Mouse (Mus musculus): ENCODE data around the gene Rfx4.
A peak's percentile ranks its signal among the peaks of the same experiment; 100 is the strongest.

Rfx4 gene

DNA sequence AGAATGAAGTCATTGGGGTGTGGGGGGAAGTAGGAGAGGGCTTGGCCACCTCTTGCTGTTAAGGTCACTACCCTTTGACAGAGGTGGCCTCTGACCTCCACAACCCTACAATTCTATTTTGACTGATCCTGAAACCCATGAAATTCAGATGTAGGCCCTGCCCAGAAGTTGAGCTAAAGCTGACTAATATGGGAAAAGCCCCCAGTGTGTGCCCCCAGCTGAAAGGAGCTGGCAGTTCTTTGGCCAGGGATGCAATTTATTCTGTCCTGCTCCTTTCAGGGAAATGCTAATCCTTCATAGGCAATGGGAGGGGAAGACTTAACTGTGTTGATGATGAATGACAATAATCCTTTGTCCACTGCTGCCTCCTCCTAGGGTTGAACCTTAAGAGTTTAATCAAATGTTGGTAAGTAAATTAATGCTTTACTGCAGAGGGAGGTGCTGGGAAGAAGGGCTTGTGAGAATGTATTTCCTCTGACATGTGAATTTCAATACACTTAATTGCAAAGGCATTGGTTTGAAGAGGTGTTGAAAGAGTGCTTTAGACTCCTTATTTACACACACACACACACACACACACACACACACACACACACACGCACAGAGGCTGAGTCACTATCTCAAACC is 155.0 kb downstream of the Rfx4 start:
- no peak for DNase-seq (ENCODE audit: low read depth)

DNA sequence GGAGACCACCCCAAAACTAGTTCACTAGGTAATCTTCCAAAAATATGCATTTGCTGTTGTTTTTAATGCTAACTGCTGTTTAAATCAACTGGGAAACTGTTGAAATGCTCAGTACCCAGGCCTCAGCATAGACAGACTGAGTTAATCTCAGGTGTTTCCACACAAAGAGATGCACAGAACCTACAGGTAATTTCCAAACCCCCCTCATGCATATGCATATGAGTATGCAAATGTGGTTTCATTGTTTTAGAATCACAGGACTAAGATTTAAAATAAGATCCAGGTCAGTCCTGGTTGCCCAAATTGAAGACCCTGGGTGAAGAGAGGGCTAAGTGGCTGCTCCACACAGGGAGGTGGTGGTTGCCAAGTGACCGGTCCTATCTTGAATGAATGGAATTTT is 157.3 kb downstream of the Rfx4 start:
- DNase-seq (ENCODE audit: low read depth), result no peak

DNA sequence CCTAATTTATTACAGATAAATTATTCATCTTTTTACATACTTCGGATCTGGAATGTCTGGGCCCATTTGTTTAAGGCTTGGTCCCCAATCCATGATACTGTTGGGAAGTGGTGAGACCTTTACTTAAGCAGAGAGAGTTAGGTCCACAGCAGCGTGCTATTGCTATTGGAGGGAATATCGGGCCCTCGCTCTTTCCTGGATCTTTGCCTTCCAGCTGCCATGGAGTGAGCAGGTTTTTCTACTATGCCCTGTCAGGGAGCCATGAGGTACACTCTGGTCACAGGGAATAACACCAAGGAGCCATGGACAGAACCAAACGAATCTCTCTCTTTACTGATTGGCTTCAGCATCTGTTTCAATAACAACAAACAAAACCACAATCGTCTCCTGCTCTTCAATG is 159.6 kb downstream of the Rfx4 start:
- no peak for DNase-seq (ENCODE audit: low read depth)

DNA sequence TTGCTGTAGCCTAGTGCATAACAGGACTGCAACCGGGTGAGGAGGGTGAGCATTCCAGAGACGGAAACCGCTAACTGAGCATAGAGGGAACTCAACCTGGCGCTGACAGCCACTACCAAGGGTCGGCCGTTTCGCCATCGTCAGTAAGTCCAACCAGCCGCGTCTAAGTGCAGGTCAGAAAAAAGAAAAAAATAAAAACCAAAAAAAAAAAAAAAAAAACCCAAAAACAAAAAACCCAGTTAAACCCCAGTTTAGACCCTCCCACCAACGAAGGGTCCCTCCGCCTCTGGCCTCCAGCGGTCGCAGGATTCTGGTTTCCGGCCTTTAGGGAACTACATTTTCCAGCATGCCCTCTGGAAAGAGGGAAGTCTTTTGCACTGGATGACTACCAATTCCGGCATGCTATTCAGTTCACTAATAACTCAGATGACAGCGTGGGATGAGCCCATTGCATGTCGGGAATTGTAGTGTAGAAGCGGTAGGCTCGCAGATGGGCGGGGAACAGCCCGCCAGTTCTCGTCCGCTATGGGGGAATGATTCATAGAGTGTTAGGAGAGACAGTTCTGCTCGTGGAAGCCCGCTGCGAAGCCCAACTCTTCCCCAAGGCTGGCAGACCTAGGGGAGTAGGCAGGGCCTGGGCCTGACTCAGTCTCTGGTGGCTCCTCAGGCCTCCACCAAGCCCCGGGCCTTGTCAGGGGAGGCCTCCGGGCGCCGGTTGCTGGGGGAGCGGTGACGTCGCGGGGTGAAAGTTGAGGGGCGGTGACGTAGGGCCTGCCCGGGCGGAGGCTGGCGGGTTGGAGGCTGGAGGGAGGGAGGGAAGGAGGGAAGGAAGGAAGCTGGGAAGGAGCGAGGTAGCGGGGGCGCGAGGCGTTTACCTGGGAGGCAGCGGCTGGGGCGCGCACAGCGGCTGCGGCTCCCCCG is 161.2 kb downstream of the Rfx4 start, which contains the start of gene Ric8b:
Gene Ric8b (plus strand): TSS at position 807 of the 921 bp plus-strand sequence.
- peak; percentile 91 for DNase-seq (ENCODE audit: low read depth)

DNA sequence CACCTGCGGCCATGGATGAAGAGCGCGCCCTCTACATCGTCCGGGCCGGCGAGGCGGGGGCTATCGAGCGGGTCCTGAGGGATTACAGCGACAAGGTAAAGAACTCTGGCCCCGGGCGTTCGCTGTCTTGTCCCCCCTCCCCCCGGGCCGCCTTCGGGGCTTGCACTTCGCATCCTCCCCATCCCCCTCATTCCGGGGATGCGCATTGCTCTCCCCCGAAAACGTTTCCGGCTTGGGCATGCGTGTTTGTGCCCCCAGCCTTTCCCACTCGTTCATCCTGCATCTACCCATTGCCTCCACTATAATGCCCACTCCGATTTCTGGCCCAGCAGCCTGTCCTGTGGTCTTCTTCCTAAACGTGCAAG is 161.9 kb downstream of the Rfx4 start:
- DNase-seq (ENCODE audit: low read depth), result peak; percentile 14

DNA sequence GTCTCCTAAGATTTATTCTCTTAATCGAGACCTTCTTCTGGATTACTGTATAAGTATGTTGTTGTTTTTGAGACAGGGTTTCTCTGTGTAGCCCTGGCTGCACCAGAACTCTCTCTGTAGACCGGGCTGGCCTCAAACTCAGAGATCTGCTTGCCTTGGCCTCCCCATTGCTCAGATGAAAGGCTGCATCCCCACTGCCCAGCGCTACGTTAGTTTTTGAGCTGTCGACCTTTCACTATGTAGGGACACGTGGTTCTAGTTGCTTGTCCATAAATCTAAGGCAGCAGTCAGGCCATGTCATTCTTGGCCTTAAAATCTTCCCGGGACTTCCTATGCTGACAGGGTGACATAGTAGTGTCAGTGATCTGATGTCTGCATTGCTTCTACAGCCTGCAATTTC is 170.5 kb downstream of the Rfx4 start:
- DNase-seq (ENCODE audit: low read depth), result no peak

DNA sequence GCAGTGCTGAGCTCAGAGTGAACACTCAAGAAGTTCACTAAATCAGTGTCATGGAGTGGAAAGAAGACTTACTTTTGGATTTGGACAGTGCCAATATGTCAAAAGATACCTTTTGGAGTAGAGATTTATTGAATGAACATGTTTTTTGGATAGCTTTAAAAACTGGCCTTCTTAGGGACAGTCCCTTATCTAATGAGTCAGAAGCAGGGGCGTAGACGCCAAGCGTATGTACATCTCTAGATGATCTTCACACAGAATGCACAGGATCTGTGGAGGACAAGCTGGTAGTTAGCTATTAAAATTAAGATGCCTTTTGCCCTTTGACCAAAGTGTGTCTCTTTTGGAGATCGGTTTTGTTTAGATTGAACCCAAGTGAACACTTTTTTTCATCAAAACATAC is 171.0 kb downstream of the Rfx4 start:
- no peak for DNase-seq (ENCODE audit: low read depth)

DNA sequence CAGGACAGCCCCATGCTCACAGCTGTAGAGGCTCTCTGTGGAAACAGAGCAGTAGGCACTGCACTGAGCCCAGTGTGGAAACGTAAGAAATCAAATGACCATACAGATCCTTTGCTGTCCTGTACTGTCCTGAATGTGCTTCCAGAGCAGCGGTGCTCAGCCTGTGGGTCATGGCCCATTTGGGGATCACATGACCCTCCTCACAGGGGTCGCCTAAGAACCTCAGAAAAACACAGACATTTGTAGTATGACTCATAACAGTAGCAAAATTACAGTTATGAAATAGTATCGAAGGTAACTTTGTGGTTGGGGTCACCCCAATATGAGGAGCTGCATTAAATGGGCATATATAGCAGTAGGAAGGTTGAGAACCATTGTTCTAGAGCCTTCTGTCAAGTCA is 172.6 kb downstream of the Rfx4 start:
- no peak for DNase-seq (ENCODE audit: low read depth)

DNA sequence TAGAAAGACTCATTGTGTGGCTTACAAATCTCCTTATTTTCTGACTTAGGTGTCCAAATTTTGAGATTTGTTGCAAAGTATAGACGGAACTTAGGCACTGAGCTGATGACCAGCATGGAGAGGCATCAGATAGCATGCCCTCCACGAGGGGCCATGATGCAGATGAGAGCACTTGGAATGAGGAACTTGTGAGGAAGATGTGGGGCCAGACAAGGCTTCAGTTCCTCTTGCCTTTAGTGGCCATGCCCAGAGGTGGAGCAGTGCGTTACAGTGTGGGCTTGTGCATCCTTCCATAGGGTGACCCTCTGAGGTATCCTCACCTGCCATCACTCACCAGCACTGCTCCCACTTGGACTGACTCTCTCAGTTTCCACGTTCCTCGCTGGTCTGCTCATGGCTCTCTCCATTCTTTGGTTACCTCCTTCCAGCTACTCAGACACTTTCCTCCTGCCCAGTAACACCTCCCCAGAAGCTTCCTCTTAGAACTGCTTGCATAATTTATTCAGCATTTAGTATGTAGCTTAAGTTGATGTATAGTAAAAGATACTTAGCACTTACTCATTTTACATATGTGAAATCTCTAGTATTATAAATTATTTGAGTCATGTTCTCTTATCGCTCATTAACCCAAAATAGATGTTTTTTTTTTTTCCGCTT is 179.8 kb downstream of the Rfx4 start:
- DNase-seq (ENCODE audit: low read depth), result no peak

DNA sequence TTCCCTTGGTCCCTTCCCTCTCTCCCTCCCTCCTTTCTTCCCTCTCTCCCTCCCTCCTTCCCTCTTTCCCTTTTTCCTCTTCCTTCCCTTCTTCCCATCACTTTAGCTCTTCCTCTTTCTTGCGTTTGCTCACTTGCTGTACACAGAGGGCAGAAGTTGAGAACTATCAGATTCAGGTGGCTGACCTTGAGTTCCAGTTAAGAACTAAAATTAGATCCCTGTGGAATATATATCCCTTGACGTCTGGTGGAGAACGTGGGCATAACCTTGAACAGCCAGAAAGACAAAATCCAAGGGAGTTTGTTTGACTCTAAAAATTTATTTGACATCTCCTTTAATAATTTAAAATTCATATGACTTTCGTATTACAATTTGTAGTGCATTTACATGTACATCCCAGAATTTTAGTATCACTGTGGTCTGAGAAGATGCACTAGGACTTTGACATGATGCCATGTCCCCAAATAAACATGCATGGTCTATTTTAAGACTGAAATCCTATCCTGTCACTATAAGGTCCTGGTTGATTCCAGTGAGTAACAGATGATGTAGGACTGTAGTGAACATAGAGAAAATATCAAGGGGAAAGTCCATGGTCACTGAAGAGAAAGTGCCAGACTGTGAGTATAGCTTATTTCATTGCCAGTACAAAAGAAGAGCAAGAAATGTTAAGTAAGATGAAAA is 181.1 kb downstream of the Rfx4 start:
- no peak for DNase-seq (ENCODE audit: low read depth)

DNA sequence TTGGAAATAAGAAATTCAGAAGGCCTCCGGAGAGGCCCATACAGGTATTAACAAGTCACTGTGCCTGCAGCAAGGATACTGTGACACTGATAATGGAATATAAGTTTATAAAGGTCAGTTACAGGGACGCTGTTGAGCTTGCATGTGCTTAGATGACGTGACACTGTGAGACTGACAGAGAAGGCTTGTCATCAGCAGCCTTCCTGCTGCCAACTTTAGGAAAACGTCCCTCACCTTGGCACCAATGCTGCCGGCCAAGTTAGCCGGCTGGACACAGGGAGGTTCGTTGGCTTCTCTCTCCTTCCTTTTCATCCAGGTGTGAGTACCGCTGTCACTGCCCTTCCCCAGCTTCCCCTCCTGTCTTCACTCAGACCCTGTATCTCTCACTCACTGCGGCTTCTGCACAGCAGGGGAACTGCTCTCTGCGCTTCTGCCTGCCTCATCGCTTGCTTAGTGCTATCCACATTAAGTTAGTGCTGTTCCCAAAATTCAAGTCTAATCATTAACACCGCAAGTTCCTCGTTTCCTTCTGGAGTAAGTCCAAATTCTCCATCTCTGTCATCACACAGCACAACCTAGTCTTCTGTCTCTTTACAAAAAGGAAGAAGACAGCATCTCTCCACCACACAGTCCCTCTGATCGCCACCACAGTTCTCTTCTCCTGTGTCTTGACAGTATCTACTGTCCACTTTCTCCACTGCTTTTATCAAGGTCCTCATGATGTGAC is 182.4 kb downstream of the Rfx4 start:
- no peak for DNase-seq (ENCODE audit: low read depth)

DNA sequence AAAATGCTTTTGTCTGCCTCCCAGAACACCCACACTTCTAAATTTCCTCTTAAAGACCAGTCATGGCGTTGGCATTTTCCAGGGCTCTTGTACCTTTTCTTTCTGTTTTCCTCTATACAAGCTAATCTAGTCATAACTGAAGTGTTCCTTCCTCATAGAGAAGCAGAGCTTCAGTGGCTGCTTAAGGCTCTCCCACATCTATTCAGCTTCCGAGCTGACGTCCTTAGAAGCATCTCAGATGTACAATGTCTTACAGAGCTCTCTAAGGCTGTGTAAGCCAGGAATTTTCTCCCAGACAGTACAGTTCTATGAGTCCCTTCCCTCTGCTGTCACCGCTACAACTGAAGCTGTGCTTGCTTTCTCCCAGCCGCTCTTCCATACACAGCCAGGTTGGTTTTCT is 183.0 kb downstream of the Rfx4 start:
- DNase-seq (ENCODE audit: low read depth), result no peak

DNA sequence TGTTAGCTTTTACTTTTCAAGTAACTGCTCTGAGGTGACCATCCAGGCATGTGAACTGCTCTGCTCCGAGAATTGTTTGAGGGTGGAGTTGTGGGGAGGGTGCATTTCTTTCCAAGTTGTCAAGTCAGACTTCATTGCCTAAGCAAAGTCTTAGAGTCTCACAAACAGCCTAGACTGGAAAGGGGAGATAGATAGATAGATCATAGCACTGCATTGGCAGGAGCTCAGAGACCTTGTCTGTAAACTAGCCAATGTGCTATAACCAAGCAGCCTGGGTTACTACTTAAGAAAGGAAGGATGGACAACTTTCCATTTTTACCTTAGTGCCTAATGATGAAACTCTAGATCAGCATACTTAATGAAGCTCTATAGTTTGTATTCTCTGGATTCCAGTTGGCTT is 184.5 kb downstream of the Rfx4 start:
- no peak for DNase-seq (ENCODE audit: low read depth)

DNA sequence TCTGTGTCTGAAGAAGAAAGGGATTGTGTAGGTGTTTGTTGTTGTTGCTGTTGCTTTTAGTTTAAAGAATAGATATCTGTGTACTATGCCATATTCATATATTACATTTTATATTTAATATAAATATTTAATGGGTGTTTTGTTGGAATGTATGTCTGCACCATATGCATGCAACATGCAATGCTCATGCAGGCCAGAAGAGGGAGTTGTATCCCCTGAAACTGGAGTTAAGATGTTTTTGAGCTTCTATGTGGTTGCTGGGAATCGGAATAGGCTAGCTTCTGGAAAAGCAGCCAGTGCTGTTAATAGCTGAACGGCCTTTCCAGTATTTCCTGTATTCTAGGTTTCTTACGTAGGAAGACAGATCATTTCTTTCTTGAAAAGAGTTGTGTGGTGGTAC is 189.8 kb downstream of the Rfx4 start:
- no peak for DNase-seq (ENCODE audit: low read depth)

DNA sequence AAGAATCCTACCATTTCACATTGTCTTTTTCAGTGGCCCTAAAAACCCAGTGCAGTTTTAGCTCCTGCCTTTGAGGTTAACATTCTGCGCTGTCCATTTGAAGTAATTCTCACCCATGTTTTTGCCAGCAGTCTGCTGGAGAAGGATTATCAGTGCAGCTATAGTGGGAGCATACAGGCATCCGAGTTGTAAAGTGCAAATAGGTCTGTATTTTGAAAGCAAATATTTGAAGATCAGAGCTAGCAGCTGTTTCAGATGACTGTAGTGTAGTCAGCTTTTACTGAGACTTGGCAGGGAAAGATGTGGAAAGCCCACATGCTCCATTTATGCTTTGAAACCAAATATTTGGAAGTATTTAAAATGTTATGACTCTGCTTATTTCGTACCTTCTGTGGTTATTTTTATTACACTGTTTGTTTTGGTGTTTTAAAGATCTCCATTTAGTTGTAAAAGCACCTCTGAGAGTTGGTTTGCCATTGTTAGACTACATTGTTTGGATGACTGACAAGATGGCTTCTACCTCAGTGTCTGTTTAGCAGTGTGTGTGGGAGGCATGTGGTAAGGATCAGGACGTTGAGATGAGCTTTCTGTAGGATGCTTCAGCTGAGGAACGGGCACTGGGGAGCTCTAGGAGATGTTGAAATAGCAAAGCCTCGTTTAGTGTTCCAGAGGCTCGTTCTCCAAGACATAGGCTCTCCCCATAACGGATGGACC is 193.3 kb downstream of the Rfx4 start:
- no peak for DNase-seq (ENCODE audit: low read depth)

DNA sequence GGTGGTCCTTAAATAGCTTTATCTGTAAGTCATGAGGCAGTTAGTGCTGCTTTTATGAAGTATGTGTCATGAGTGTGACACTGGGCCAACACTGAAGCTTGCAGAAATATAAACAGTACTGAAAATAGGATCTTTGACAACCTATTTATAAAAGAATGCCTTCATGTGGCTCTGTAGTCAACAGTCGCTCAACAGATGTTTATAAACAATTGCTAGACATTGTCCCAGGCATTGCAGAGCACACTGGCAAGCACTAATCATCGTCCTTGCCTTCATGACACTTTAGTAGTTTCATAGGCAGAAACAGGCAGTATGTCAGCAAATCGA is 193.8 kb downstream of the Rfx4 start:
- DNase-seq (ENCODE audit: low read depth), result no peak

DNA sequence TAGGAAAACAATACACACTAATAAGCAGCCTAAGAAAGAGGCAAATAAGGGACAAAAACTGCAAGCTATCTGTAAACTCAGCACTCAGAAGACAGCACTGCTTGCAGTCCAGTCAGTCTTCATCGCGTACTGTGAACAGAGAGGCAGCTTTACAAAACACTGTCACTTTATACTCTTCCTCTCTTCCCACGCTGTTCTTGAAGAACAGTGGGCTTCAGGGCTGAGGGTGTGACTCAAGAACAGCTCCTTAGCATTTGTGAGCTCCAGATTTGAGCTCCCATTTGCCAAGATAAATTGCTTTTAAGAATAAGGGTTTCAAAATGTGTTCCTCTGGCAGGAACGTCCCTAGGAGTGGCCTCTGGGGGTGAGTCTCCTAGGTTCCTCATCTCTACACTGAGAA is 194.5 kb downstream of the Rfx4 start:
- DNase-seq (ENCODE audit: low read depth), result no peak

DNA sequence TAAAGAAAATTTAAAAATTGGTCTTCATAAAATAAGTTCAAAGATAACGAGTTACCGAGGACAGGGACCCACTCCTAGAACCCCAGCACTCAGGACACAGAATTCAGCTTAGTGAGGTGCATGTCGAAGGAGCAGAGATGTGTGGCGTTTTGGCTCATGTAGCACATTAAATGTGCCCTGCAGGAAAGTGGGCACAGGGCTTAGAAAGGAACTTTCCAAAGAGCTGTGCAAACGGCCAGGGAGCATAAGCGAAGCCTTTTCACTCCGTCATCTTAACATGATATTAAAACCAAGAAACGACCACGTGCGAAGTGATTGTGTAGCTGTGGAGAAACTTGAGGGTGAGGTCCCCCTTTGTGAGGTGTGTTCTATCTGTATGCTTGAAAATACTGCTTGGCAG is 198.4 kb downstream of the Rfx4 start:
- DNase-seq (ENCODE audit: low read depth), result no peak
